Mouse (Mus musculus): ENCODE results near the gene Ankrd45.
"Not testable (repeated sequence)": the region's sequence is repeated elsewhere in the genome, so short reads cannot be mapped to it uniquely, and the experiment has no call there.

The Ankrd45 gene

DNA sequence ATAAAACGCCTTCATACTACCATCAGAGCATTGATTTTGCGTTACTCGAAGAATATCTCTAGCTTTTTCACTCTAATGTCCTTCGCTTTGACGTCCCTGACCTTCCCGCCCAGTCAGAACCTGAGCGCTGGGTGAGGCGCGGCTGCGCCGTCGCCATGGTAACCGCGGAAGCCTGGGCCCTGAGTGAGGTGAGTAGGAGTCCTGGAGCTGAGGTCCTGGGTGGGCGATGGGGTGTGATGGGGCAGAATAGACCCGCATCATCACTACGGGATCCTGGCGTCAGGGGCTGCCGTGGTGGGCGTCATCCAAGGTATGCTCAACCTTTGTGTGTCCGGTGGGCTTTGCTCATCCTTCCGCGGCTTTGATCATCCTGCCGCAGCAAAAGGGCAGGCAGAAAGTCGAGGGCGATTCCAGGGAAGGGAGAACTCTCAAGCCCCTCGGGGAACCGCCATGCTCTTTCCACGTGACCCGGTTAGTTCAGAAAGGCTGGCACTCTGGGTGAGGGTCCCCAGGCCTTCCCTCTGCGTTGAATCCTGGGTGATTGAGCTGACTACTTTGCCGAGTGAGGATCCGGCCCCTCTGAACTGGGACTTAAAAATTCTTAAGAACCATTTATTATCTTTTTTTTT lies at the start of gene Ankrd45:
TSS of gene Ankrd45 (plus strand) at position 161 of the 629 bp plus-strand sequence.
- peak; percentile 21 for DNase-seq

DNA sequence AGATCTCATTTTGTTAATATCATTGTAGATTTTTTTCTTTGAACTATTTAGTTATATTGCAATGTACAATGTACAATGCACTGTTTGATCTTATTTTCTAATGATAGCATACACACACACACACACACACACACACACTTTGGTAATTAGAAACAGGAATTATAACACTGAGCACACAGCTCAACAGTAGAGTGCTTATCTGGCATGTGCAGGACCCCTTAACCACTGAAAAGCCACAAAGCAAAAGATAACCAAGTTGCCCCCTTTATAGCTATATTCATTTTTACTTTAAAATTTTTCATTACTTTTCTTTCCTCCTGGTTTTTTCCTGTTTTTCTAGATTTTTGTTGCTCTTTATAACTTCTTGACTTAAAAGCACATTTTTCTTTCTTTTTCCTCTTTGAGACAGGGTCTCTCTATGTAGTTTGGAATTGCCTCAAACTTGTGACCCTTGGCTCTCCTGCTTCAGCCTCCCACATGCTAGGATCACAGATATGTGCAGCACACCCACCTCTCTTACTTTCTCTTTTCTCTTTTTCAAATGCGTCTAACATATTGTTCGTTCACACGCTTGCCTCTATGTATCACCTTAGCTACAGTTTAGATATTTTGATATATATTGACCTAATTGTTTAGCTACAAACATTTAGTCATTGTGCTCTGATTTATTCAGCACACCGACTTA lies 42.6 kb upstream of the Ankrd45 start:
- no peak for DNase-seq

DNA sequence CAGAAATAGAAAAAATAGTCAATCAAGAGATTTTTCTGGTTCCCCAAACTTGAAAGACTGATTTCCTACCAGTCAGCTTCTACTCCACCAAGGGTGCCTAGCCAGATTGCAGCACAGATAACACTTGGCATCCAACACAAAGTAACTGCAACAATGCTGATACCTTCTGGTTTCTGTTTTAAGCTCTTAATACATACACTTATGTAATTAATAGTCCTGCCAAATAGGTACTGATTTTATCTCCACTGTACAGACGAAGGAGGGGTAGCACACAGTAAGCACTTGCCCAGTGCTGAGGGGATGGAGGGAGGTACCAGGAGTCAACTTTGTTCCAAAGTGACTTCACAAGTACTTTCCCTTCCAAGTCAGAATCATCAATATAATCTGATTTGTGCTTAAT lies 38.6 kb upstream of the Ankrd45 start:
- no peak for DNase-seq

DNA sequence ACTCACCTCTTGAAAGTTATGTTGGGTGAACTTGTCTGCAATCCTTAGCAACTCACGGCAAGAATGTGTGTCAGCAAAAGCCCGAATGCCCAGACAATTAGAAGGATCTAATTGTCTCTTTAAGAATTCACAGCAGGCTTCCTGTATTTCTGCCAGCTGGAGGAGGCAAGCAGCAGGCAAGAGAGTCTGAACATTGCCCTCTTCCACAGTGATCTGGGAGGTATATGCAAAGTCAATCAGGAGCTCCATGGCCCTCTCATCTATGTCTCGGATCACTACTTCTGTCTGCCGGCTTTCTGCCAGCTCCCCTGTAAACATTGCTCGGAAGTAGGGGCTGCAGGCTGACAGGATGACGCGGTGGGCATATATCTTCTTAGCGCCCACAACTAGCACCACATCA lies 33.3 kb upstream of the Ankrd45 start:
- DNase-seq: no peak

DNA sequence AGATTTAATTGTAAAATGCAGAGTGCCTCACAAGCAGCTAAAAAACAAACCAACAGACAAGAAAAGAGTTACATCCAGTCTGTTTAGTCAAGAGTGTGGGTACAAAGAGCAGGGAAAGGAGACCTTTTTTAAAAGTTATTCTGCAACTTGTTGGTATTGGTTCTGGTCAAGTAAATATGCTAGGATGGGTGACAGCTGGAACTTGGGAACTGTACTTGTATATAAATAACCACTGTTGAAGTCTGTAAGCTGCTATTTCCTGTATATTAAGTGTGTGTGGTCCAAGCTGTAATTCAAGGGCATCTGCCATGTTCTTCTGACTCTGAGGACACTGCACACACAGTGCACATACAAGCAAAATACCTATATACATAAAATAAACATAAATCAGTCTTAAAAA lies 27.9 kb upstream of the Ankrd45 start:
- no peak for DNase-seq

DNA sequence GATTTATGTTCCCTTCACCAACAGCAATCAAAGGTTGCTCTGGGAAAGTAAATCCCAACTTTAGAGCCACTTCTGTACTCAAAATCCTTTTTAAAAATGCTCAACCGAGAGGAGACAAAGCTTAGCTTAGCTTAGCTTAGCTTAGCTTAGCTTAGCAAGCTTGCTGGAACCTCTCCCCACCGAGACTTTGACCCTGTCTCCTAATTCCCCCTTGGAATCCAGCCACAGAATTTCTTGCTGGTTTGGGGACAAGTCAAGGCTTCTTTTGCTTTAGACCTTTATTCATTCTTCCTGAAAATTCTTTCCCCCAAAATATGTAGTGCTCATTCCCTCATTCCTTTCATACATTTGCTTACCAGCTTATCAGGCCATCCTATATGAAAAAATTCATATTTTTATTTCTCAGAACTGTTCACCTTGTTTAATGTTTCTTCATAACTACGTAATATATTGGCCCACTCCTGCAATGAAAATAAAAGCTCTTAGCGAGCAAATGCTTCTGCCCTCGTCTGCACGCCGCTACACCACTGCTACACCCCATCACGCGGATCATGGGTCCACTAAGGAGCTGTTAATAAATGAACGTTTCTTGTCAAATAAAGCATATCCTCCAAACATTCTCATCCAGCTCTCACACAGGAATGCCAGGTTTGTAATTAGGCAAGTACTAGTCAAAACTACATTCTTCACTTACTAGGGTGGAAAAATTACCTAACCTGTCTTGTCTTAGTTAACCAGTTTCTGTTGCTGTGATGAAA lies 19.7 kb upstream of the Ankrd45 start:
- DNase-seq: no peak

DNA sequence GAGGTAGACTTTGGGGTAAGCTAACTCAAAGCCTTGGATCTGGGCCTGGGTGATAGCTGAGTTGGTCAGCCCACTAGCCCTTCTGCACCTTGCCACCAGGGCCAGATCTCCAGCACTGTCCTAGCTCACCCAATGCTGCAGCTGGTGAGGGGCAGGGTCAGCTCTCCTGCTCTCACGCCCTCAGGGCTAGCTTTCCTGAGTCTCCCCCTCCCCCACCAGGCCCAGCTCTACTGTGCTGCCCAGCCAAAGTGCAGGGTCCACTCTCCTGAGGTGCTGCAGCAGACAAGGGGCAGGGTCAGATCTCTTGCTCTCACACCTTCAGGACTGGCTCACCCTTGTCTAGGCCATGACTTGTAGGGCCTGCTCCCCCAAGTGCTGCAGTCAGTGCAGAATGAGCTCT lies 16.0 kb upstream of the Ankrd45 start:
- no peak for DNase-seq

DNA sequence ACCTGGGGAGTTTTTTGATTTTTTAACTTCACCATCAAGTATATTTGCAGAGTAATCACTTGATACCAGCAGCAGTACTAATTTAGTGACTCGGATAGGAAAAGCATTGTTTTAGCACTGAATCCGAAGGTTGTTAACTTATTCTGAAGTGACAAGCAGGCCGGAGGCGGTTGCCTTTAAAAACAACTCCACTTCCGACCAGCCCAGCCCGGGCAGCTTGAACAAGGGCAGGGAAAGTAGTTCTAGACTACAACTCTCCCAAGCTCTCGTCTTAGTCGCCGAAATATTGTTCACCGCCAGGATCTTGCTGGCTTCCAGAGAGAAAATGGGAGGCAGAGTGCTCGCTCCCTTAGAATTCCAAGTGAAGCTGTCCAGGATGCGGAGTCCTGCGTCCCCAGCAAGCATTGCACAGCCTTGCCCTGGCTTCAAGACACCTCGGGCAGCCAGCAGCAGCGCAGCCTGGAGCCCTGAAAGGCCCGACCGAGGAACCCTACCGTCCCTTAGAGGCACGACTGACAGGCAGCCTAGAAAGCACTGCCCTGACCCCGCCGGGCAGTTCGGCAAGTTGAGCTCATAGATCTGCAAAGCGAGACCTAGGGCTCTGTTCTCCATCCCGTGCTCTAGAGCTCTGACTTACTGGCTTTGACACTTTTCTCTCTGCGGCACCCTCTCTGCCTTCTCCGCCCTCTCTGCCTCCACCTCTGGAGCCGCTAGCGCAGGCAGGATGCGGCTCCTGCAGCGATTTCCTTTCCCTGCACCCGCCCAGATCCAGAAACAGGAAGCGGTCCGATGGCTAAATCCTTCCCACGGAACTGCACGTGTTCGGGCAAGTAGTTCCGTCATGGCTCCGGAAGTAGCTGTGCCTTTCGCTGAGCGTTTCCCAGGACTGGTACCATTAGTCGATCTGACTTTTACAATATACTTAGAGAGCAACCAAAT lies 11.5 kb upstream of the Ankrd45 start, which contains the start of gene Klhl20:
TSS of gene Klhl20 (minus strand) at position 786 of the 939 bp plus-strand sequence.
- DNase-seq: peak; percentile 97

DNA sequence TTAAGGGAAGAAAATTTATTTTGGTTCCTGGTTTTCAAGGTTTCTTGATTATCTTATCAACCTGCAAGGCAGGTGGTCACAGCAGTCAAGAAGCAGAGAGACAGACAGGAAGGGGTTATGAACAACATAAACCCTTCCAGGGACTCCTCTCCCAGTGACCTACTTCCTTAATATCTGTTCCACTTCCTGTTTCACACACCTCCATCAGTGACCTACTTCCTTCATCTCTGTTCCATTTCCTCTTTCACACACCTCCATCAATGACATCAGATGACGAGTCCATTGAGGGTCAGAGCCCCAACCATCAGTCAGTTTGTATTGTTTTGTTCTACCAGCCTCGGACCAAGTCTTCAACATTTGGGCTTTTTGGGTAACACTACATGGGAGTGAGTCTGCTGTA lies 3.0 kb upstream of the Ankrd45 start:
- DNase-seq: peak; percentile 6

DNA sequence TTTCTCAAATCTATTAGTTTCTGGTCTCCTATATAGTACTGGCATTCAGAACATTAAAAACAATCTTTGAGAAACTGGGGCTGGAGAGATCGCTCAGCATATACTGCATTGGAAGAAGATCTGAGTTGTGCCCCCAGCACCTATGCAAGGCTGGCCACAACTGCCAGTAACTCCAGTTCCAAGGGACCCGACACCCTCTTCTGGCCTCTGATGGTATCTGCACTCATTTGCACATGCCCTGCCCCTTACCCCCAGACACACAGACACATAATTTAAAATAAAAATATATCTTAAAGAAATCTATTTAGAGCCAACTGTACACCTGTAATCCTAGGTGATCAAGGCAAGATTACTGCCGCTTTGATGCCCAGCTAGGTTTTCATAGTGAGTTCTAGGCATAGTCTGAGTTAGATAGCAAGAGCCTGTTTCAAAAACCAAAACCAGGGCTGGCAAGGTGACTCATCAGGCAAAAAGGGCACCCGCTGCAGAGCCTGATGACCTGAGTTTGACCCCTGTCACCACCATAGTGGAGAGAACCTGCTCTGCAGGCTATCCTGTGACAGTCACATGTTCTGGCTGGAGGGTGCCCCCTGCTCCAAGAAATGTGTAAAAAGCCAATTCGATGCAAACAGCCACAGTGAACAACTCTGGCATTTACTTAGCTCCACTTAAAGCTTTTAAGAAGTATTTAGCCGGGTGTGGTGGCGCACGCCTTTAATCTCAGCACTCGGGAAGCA lies 2.3 kb upstream of the Ankrd45 start:
- DNase-seq: no peak

DNA sequence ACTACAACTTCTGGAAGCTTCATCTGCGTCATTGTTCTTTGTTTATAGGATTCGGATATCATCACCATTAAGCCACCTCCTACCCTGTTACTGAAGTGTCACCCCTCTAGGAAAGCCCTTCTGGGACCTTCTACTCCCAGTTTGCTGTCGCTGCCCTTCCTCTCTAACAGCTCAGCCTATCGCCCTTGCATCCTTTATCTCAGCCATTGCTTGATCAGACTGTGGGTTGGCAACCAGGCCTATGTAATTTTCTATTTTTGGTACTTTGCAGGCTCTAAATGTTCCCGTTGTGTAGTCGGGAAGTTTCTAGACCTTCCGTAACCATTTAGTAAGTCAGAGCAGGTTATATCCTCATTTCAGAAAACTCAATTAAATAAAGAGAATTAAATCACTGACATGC lies 725 bp downstream of the Ankrd45 start:
- DNase-seq: no peak

DNA sequence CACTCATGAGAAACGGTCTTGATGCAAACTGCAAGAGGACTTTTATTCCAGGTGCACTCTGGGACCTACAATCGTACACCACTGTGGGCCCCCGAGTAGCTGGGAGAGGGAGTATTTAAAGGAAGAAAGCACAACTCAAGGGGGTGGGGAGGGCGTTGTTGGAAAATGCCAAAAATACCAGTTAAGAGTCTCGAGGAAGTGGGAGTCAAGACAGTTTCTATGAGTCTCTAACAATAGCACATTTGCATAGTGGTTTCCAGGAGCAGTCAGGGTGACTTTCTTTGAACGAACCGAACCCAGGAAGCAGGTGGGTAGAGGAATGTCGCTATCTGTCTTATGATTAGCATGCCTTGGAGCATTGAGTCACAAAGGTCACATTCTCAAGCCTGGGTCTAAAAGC lies 3.1 kb downstream of the Ankrd45 start:
- DNase-seq: not testable (repeated sequence)

DNA sequence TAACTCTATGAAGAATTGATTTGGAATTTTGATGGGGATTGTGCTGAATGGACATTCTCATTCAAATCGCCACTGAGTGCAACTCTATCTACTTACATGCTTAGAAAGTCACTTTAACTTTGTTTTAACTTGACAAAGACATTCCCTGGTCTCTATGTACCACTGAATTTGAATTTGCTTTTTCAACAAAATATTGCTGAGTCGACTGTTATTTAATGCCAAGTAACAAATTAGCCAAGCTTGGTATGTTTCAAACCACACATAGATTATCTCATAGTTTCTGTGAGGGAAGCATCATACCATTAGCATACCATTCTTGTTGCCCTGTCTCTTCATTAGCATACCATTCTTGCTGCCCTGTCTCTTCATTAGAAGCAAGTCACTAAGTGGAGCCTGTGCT lies 5.4 kb downstream of the Ankrd45 start:
- no peak for DNase-seq

DNA sequence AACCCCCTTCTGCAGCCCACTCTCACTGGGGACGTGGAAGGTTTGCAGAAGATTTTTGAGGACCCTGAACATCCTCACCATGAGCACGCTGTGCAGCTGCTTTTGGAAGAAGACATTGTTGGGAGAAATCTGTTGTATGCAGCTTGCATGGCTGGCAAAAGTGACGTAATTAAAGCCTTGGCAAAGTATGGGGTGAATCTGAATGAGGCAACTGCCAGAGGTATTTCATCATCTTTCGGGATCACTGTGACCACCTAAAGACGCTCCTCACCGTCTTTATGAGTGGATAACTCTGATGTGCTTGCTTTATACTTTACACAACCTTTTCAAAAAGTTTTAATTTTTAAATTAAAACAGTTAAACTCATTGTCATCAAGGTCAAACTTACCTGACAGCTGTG lies 8.6 kb downstream of the Ankrd45 start:
- no peak for DNase-seq

DNA sequence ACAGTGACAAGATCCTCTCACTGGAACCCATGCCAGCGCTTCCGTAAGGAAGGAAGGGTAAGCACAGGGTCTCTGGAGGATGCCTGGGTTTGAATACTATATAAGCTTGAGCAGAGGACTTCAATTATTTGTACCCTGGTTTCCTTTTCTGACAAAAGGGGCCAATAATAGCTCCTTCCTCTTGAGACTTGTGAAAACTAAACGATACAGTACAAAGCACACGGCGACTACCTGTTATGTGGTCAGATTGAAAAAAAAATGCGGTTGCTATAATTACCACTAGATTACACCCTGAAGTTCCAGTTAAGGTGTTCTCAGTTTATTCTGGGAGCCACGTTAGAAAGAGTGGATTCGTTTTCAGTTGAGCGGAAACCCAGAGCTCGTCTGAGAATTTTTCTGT lies 14.1 kb downstream of the Ankrd45 start:
- DNase-seq: no peak

DNA sequence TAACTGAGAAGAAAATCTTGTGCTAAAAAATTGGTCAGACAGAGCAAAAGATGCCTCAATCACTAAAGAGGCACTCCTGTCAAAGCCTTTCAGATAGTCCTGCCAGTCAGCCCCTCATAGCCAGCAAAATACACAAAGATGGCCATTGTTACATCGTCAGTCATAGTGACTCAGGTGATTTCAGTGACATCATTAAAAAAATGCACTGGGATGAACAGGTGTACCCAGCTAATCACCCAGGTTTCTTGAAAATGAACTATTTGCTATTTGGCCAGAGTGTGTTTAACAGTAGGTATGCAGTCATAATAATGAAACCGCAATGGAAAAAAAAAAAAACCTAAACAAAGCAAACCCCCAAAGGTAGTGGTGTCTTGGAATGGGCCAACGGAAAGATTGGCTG lies 16.7 kb downstream of the Ankrd45 start, which contains the start of gene Tex50:
TSS of gene Tex50 (minus strand) at position 101 of the 400 bp plus-strand sequence.
- no peak for DNase-seq

DNA sequence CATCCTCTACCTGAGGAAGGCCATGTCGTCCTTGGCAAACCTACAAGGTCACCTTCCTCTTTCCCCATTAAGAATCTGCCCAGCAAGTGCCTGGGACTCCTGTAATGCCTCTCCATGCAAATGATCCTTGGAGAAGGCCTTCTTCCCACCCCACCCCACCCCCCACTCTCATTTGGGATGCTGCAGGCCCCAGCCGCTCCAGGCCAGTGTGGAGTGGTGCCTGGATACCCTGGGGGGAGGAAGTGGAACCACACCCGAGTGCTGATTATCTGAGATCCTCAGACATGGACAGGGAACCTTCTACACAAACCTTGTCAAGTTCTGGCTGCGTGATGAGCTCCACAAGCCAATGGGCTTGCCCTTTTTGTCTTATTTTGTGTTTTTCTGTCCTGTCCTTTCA lies 17.8 kb downstream of the Ankrd45 start:
- no peak for DNase-seq

DNA sequence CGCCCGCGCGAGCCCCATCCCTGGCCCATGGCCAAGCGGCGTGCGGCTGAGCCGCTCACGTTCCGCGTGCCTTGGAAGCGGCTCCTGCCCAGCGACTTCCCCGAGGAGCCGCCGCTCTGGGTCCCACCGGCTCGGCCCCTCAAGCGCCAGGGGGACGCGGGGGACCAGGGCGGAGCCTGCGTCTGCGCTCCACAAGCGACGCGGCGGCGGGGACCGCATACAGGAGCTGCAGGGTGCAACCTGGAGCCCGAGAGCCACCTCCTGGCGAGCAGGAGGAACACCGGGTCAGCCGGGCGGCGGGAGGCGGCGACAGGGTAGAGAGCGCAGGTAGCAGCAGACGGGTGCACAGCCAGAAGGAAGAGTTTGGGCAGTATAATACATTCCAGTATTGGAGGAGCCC lies 28.2 kb downstream of the Ankrd45 start:
- DNase-seq: peak; percentile 72

DNA sequence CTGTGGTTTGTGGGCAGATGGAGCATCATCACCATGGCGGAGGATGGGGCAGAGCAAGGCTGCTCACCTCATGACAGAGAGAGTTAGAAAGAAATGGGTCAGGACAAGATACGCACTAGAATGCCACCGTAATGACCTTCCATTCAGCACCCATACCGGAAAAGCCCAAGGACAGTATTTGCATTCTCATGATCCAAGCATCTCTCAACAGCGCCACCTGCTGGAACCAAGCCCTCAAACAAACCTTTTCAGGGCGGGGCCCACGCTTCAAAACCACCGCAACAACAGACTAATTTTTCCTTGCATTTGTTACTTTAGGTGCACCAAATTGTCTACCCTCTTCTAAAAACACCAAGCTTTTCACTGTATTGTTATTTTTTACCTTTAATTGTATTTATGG lies 38.2 kb downstream of the Ankrd45 start:
- DNase-seq: peak; percentile 80

DNA sequence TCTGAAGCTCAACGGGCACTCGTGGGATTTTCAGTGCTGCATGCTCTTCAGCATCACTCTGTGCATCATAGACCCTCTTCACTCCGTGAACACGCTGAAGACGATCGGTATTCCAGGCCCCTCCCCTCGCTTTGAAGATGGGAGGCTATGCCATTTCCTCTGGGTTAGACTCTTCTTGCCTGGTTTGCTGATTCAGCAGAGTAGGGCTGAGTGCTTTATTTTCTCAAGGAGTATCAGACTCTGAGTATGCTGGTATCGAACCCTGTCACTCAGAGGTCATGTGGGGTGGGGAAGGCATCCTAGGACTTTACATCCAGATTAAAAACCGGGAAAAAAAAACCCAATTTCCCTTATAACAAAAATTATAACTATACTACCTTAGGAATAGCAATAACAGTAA lies 39.9 kb downstream of the Ankrd45 start:
- DNase-seq: no peak

DNA sequence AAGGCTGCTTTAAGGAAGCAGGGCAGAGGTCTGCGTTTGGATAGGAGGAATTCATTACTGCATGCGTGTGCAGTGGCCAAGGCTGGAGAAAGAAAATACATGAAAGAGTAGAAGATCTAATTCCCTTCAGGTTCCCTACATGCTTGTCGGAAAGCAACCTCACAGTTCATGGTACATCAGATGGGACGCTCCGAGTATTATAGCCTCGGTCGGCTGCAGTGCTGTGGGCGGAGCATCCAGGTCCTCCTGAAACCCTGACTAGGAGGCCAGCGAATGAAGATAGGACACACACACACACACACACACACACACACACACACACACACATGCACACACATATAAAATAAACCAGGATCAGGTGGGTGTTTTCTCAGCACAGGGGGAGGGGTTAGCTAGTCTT lies 41.2 kb downstream of the Ankrd45 start:
- DNase-seq: no peak

DNA sequence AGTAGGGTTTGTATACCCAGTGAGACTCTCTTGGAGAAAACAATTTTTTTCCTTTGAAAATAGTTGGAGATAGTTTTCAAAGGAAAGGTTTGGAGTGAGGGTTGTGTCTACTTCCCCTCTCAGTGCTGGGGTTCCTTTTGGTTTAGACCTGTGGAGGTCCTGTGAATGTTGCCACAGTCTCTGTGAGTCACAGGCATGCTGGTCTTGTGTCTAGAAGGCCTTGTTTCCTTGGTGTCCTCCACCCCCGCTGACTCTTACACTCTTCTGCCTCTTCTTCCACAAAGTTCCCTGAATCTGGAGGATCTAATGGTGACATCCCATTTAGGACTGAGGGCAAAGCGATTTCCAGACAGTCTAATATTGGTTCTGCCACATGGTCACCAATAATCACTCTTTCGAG lies 42.9 kb downstream of the Ankrd45 start:
- DNase-seq: no peak

Measured in lung, postnatal 36 days (tissue).